Mouse (Mus musculus) naive thymus-derived CD4-positive, alpha-beta T cell, adult 5 months (primary cell): Measurements from ENCODE around the gene Mef2a. TPM values are rescaled to one million over a fixed set of nuclear protein-coding genes. Genes with fewer than 3 reads are reported as not detected.

ENCODE experiments used
- polyA plus RNA-seq: library from polyadenylated mRNA; unstranded; fragments of 100-300 nt; shearing (Covaris generic); gene quantifications from one replicate; pipeline ENCODE4 v1.2.1, GENCODE M21; 2017

The Mef2a gene
- polyA plus RNA-seq: 60.8 TPM

GRCm38 (mm10) chr7:67372729-67373583, at the start of gene Mef2a:
TSS of gene Mef2a (minus strand) at chr7:67372858.

GRCm38 (mm10) chr7:67222220-67222862, 150.3 kb downstream of the Mef2a start, which contains the start of gene Lysmd4:
TSS of gene Lysmd4 (plus strand) at chr7:67222544.

Other genes with a start within 250 kb of the Mef2a start
- gene Lysmd4, start 150.3 kb downstream of the Mef2a start, polyA plus RNA-seq: 4.9 TPM